Mouse (Mus musculus): ENCODE results near the gene Plekha3. TPM values are rescaled to one million over a fixed set of nuclear protein-coding genes. Genes with fewer than 3 reads are reported as not detected.

The Plekha3 gene
- polyA plus RNA-seq, 1 experiment from 2014 or later = 13.3 TPM

DNA sequence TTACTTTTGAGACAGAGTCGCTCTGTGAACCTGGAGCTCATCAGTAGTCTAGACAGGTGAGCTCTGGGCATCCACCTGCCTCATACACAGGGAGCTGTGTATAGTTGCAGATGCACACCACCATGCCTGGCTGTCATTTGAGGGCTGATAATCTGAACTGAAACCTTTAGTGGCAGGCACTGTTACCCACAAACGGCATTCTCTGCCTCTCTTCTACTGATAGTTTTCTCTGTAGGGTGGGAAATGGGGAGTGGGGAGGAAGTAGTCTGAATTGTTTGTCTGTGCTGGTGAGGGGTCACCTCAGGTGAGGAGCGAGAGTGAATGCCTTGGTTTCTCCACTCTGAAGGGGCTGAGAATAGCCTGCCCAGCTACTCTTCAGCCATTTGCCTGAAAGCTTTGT lies 12.5 kb downstream of the Plekha3 start:
- H3K36me3 ChIP-seq (ENCODE audit: control insufficient read depth, insufficient read depth, low read length) = peaks cover 93% of the 10 kb centered on the region
- no peak for ATAC-seq (ENCODE audit: low read depth)

DNA sequence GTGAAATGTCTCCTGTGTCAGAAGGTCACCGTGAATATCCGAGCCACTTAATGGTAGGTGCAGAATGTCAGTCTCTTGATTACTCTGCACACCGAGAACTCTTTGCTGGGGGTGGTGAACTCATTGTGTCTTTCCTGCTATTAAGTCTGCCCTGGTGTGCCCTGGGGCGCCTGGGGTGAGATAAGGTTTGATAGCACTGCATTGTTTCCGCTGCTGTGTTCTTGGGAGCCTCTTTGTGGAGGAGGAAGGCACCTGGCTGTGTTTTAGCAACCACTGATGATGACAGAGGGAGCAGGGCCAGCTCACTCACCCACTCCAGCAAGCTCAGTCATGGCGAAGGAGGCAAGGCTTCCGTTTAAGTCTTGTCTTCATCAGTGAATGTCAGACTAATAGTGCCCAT lies 13.1 kb downstream of the Plekha3 start:
- Histone ChIP-seq H3K9ac (ENCODE audit: low read depth, low read length) (no peak overlapping the region), H3K27ac (replicated peaks; ENCODE audit: low read depth, low read length) (no peak overlapping the region), H3K36me3 (ENCODE audit: control insufficient read depth, insufficient read depth, low read length) (peaks cover 93% of the 10 kb centered on the region), H3K27me3 (replicated peaks; ENCODE audit: control insufficient read depth, insufficient read depth, low read length) (no peaks in the 10 kb centered on the region), H3K9me3 (ENCODE audit: control insufficient read depth, low read length) (no peaks in the 10 kb centered on the region), H3K4me3 (ENCODE audit: low read depth, low read length) (no peak overlapping the region), H3K4me2 (ENCODE audit: low read depth, low read length) (no peak overlapping the region), H3K4me1 (ENCODE audit: control insufficient read depth, insufficient read depth, low read length) (no peaks in the 10 kb centered on the region)
- DNase-seq (ENCODE audit: low spot score) = no peak
- ATAC-seq (ENCODE audit: low read depth) = no peak
- 47% methylated on average over 7 of the region's 7 CpGs for WGBS

More for the DNA sequence above, 12.5 kb downstream of the Plekha3 start:
- WGBS = 72% methylated on average over 3 of the region's 3 CpGs
- Histone ChIP-seq H3K9me3 (ENCODE audit: control insufficient read depth, low read length) (no peaks in the 10 kb centered on the region), H3K4me3 (ENCODE audit: low read depth, low read length) (no peak overlapping the region), H3K9ac (ENCODE audit: low read depth, low read length) (no peak overlapping the region), H3K4me2 (ENCODE audit: low read depth, low read length) (no peak overlapping the region), H3K27ac (replicated peaks; ENCODE audit: low read depth, low read length) (no peak overlapping the region), H3K4me1 (ENCODE audit: control insufficient read depth, insufficient read depth, low read length) (no peaks in the 10 kb centered on the region), H3K27me3 (replicated peaks; ENCODE audit: control insufficient read depth, insufficient read depth, low read length) (no peaks in the 10 kb centered on the region)
- no peak for DNase-seq (ENCODE audit: low spot score)

DNA sequence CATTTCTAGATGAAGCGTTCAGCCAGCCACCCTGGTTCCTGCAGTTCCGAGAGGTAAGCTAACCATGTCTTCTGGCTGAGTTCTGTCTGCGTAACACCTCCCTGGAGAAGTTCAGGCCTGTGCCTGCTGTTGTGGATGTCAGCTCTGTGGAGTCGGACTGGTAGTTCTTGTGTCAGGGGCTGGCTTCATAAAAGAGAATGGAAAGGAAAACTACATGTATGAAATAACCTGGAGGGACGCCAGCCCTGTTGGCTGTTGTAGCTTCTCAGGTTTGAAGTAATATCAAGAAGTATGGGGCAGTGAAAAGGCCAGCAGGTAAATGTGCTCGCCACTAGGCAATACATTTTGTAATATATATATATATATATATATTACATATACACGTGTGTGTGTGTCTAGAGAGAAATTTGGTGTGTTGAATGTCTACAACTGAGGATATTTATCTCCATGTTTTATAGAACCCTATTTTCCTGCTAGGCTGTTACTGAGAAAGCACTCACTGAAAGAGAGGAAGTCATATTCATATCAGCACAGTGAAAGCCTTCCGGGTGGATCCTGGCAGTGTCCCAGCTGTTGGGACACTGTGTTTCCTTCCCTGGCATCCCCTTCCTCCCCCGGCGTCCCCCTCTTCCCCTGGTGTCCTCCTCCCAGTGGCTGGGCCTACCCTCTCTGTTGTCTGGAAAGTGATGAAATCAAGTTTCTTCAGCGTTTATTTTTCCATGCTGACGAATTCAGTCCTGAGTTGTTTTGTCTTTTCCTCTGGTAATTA lies 15.5 kb downstream of the Plekha3 start:
- H3K27ac ChIP-seq (replicated peaks; ENCODE audit: low read depth, low read length) = no peak overlapping the region
- peak; percentile 40 for DNase-seq (ENCODE audit: low spot score)
- no peak; the same call in 1 of the 2 replicates for ATAC-seq (ENCODE audit: low read depth)
- no peak overlapping the region for H3K9ac ChIP-seq (ENCODE audit: low read depth, low read length)
- no peaks in the 10 kb centered on the region for H3K4me1 ChIP-seq (ENCODE audit: control insufficient read depth, insufficient read depth, low read length)
- H3K9me3 ChIP-seq (ENCODE audit: control insufficient read depth, low read length) = no peaks in the 10 kb centered on the region
- H3K36me3 ChIP-seq (ENCODE audit: control insufficient read depth, insufficient read depth, low read length) = peaks cover 90% of the 10 kb centered on the region
- H3K27me3 ChIP-seq (replicated peaks; ENCODE audit: control insufficient read depth, insufficient read depth, low read length) = no peaks in the 10 kb centered on the region
- no peak overlapping the region for H3K4me2 ChIP-seq (ENCODE audit: low read depth, low read length)
- no peak overlapping the region for H3K4me3 ChIP-seq (ENCODE audit: low read depth, low read length)
- WGBS = 79% methylated on average over 12 of the region's 12 CpGs

DNA sequence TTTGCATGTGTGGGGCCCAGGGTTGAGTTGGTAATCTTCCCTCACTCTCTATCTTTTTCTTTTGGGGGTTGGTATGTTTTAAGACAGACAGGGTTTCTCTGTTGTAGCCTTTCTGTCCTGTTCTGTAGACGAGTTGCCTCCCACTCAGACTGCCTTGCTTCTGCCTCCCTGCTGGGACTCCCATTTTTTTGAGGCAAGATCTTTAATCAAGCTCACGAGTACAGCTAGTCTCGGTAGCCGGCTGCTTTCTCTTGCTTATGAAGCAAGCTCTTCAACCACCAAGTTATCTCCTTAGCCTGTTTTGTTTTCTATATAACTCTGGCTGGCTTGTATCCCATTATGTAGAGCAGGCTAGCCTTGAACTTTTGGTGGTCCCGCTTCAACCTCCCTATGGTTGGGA lies 18.7 kb downstream of the Plekha3 start:
- H3K4me2 ChIP-seq (ENCODE audit: low read depth, low read length) = no peak overlapping the region
- no peaks in the 10 kb centered on the region for H3K4me1 ChIP-seq (ENCODE audit: control insufficient read depth, insufficient read depth, low read length)
- no peaks in the 10 kb centered on the region for H3K9me3 ChIP-seq (ENCODE audit: control insufficient read depth, low read length)
- no peak for ATAC-seq (ENCODE audit: low read depth)
- H3K4me3 ChIP-seq (ENCODE audit: low read depth, low read length) = no peak overlapping the region
- DNase-seq (ENCODE audit: low spot score) = no peak
- no peak overlapping the region for H3K27ac ChIP-seq (replicated peaks; ENCODE audit: low read depth, low read length)
- WGBS = 79% methylated on average over 5 of the region's 5 CpGs
- peaks cover 80% of the 10 kb centered on the region for H3K36me3 ChIP-seq (ENCODE audit: control insufficient read depth, insufficient read depth, low read length)
- H3K9ac ChIP-seq (ENCODE audit: low read depth, low read length) = no peak overlapping the region
- no peaks in the 10 kb centered on the region for H3K27me3 ChIP-seq (replicated peaks; ENCODE audit: control insufficient read depth, insufficient read depth, low read length)

DNA sequence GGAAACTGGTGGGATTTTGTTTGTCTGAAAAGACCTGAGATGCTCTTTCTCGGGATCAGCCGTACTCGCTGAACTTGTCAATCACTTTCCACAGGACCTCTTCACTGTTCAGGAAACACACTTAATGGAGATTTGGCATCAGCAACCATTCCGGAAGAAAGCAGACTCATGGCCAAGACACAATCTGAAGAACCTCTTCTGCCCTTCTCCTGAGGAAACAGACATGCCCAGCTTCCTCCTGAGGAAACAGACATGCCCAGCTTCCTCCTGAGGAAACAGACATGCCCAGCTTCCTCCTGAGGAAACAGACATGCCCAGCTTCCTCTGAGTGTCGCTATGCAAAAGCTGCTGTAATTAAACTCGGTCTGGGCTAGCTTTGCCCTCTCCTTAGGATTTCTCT lies 20.2 kb downstream of the Plekha3 start:
- H3K9ac ChIP-seq (ENCODE audit: low read depth, low read length) = no peak overlapping the region
- H3K4me2 ChIP-seq (ENCODE audit: low read depth, low read length) = no peak overlapping the region
- H3K27ac ChIP-seq (replicated peaks; ENCODE audit: low read depth, low read length) = no peak overlapping the region
- DNase-seq (ENCODE audit: low spot score) = no peak
- no peaks in the 10 kb centered on the region for H3K27me3 ChIP-seq (replicated peaks; ENCODE audit: control insufficient read depth, insufficient read depth, low read length)
- no peak for ATAC-seq (ENCODE audit: low read depth)
- H3K36me3 ChIP-seq (ENCODE audit: control insufficient read depth, insufficient read depth, low read length) = peaks cover 70% of the 10 kb centered on the region
- no peak overlapping the region for H3K4me3 ChIP-seq (ENCODE audit: low read depth, low read length)
- no peaks in the 10 kb centered on the region for H3K9me3 ChIP-seq (ENCODE audit: control insufficient read depth, low read length)
- no peaks in the 10 kb centered on the region for H3K4me1 ChIP-seq (ENCODE audit: control insufficient read depth, insufficient read depth, low read length)
- 82% methylated on average over 6 of the region's 6 CpGs for WGBS

DNA sequence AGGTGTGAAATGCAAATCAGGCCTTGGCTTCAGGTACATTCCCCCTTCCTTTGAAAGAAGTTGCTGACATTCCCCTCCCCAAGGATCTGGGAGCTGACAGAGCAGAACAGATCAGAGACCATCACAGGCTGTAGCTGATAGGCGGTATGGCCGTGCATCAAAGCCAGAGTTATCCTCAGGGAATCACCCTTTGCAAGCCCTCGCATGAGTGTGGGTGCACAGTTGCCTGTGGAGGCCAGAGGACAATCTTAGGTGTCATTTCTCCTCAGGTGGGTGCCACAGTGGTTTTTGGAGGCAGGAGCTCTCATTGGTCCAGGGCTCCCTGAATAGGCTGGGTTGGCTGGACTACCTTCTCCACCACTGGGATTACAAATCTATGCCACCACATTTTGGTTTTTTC lies 27.1 kb downstream of the Plekha3 start:
- Histone ChIP-seq H3K9me3 (ENCODE audit: control insufficient read depth, low read length) (no peaks in the 10 kb centered on the region), H3K27ac (replicated peaks; ENCODE audit: low read depth, low read length) (no peak overlapping the region), H3K4me2 (ENCODE audit: low read depth, low read length) (no peak overlapping the region), H3K27me3 (replicated peaks; ENCODE audit: control insufficient read depth, insufficient read depth, low read length) (no peaks in the 10 kb centered on the region), H3K4me3 (ENCODE audit: low read depth, low read length) (no peak overlapping the region), H3K4me1 (ENCODE audit: control insufficient read depth, insufficient read depth, low read length) (no peaks in the 10 kb centered on the region), H3K9ac (ENCODE audit: low read depth, low read length) (no peak overlapping the region), H3K36me3 (ENCODE audit: control insufficient read depth, insufficient read depth, low read length) (peaks cover 11% of the 10 kb centered on the region)
- DNase-seq (ENCODE audit: low spot score) (no peak), ATAC-seq (ENCODE audit: low read depth) (no peak)
- WGBS = 86% methylated on average over 3 of the region's 3 CpGs

DNA sequence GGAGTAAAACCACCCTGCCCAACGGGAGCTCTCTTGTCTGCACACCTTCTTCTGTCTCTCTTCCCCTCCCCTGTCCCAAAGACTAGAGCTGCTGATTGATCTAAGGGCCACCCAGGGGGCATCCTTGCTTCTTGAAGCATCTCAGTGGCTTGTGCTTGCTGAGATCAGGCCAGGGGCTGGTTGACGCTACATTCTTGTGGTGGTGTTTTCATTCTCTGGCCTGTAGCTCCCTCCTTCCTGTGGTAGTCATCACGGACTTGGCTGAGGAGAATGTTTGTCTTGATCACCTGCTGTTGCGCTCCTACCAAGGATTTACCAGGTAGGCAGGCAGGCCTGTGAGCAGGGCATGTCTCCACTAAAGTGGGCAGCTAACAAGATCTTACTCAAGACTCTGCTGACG lies 27.7 kb downstream of the Plekha3 start:
- Histone ChIP-seq H3K4me2 (ENCODE audit: low read depth, low read length) (no peak overlapping the region), H3K9me3 (ENCODE audit: control insufficient read depth, low read length) (no peaks in the 10 kb centered on the region), H3K27me3 (replicated peaks; ENCODE audit: control insufficient read depth, insufficient read depth, low read length) (no peaks in the 10 kb centered on the region), H3K4me1 (ENCODE audit: control insufficient read depth, insufficient read depth, low read length) (no peaks in the 10 kb centered on the region), H3K27ac (replicated peaks; ENCODE audit: low read depth, low read length) (no peak overlapping the region), H3K36me3 (ENCODE audit: control insufficient read depth, insufficient read depth, low read length) (peaks cover 5% of the 10 kb centered on the region; the same call in 1 of the 2 replicates), H3K4me3 (ENCODE audit: low read depth, low read length) (no peak overlapping the region), H3K9ac (ENCODE audit: low read depth, low read length) (no peak overlapping the region)
- DNase-seq (ENCODE audit: low spot score) (no peak), ATAC-seq (ENCODE audit: low read depth) (no peak)
- 84% methylated on average over 5 of the region's 5 CpGs for WGBS

DNA sequence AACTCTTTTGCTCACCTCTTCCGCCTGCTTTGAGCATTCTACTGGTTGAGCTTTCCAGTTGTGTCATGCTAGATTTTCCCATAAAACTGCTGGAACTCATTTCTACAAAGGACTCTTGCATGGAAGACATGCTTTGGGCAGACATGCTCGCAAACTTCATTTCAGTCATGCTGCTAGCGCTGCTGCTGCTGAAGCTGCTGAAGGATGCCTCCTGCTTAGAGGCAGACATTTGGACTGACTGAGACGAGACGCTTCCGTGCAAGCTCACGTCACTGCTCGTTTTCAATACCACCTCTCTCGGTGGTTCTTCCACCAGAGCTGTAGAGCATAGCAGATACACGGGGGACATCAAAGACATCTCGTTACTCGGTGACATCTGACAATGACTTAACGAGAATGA lies 30.6 kb downstream of the Plekha3 start:
- H3K27me3 ChIP-seq (replicated peaks; ENCODE audit: control insufficient read depth, insufficient read depth, low read length) = no peaks in the 10 kb centered on the region
- H3K27ac ChIP-seq (replicated peaks; ENCODE audit: low read depth, low read length) = no peak overlapping the region
- no peaks in the 10 kb centered on the region for H3K4me1 ChIP-seq (ENCODE audit: control insufficient read depth, insufficient read depth, low read length)
- WGBS = 90% methylated on average over 13 of the region's 13 CpGs
- peaks cover 11% of the 10 kb centered on the region for H3K9me3 ChIP-seq (ENCODE audit: control insufficient read depth, low read length)
- H3K36me3 ChIP-seq (ENCODE audit: control insufficient read depth, insufficient read depth, low read length) = peaks cover 19% of the 10 kb centered on the region
- H3K9ac ChIP-seq (ENCODE audit: low read depth, low read length) = no peak overlapping the region
- DNase-seq (ENCODE audit: low spot score) = no peak
- no peak overlapping the region for H3K4me3 ChIP-seq (ENCODE audit: low read depth, low read length)
- ATAC-seq (ENCODE audit: low read depth) = no peak
- no peak overlapping the region for H3K4me2 ChIP-seq (ENCODE audit: low read depth, low read length)

DNA sequence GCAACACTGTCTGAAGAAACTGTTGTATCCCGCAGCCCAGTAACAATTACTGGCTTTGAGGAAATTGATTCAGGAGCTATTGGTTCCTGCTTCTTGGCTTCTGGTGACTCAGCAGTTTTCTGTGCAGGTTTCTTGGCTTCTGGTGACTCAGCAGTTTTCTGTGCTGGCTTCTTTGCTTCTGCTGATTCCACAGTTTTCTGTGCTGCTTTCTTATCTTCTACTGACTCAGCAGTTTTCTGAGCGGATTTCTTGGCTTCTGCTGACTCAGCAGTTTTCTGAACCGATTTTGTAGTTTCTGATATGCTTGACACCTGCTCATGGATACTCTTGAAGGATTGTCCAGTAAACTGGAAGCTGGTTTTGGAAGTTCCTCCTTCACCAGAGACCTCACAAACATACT lies 33.4 kb downstream of the Plekha3 start:
- no peak for ATAC-seq (ENCODE audit: low read depth)
- no peaks in the 10 kb centered on the region for H3K4me1 ChIP-seq (ENCODE audit: control insufficient read depth, insufficient read depth, low read length)
- H3K9ac ChIP-seq (ENCODE audit: low read depth, low read length) = no peak overlapping the region
- H3K36me3 ChIP-seq (ENCODE audit: control insufficient read depth, insufficient read depth, low read length) = peaks cover 29% of the 10 kb centered on the region
- WGBS = 86% methylated on average over 3 of the region's 3 CpGs
- H3K4me2 ChIP-seq (ENCODE audit: low read depth, low read length) = no peak overlapping the region
- H3K27ac ChIP-seq (replicated peaks; ENCODE audit: low read depth, low read length) = no peak overlapping the region
- no peak for DNase-seq (ENCODE audit: low spot score)
- peaks cover 35% of the 10 kb centered on the region for H3K9me3 ChIP-seq (ENCODE audit: control insufficient read depth, low read length)
- no peaks in the 10 kb centered on the region for H3K27me3 ChIP-seq (replicated peaks; ENCODE audit: control insufficient read depth, insufficient read depth, low read length)
- H3K4me3 ChIP-seq (ENCODE audit: low read depth, low read length) = no peak overlapping the region

All from embryonic facial prominence, embryonic 14.5 days (tissue).